Mouse (Mus musculus) ES-E14 (cell line): ENCODE results near the gene Slc35c1. TPM values are rescaled to one million over a fixed set of nuclear protein-coding genes. Genes with fewer than 3 reads are reported as not detected.
A peak's percentile ranks its signal among the peaks of the same experiment; 100 is the strongest.

Experiments used
- DNase-seq: peaks from one replicate; pipeline ENCODE4 v3.0.0-alpha.2; 2013; ENCODE audit warnings: low read depth, low spot score
- H3K27ac ChIP-seq: 2 replicates; pipeline ENCODE4 v1.5.1; 2012; ENCODE audit warnings: low read depth, mild to moderate bottlenecking, low read length, moderate library complexity, mixed read lengths; ENCODE audit not compliant: poor library complexity, insufficient read depth, severe bottlenecking
- H3K36me3 ChIP-seq: 2 replicates; pipeline ENCODE4 v1.6.1; 2012; ENCODE audit warnings: mild to moderate bottlenecking, low read length, moderate library complexity, mixed read lengths; ENCODE audit not compliant: control insufficient read depth, poor library complexity, insufficient read depth, severe bottlenecking
- H3K4me1 ChIP-seq, 2 experiments: fragments of 150-350 bp in 1 of 2; sonication (generic) in 1 of 2; 2 replicates each; pipeline ENCODE4 v1.6.1; 2012; ENCODE audit warnings: low read length in 2 of 2, mild to moderate bottlenecking in 1 of 2, mixed read lengths in 1 of 2; ENCODE audit not compliant: control insufficient read depth in 2 of 2, insufficient read depth in 2 of 2, poor library complexity in 1 of 2
- H3K4me3 ChIP-seq, 2 experiments: fragments of 150-350 bp in 1 of 2; sonication (generic) in 1 of 2; 2 replicates each; pipeline ENCODE4 v1.5.1; 2012; ENCODE audit warnings: low read length in 2 of 2, low read depth in 1 of 2, mild to moderate bottlenecking in 1 of 2, mixed read lengths in 1 of 2; ENCODE audit not compliant: insufficient read depth in 1 of 2, poor library complexity in 1 of 2, severe bottlenecking in 1 of 2
- H3K9ac ChIP-seq: 2 replicates; pipeline ENCODE4 v1.6.1; 2012; ENCODE audit warnings: low read depth, mild to moderate bottlenecking, low read length, mixed read lengths; ENCODE audit not compliant: poor library complexity, insufficient read depth, severe bottlenecking
- H3K9me3 ChIP-seq: fragments of 150-350 bp; sonication (generic); 2 replicates; pipeline ENCODE4 v1.6.1; 2012; ENCODE audit warnings: low read depth, mild to moderate bottlenecking, low read length; ENCODE audit not compliant: control insufficient read depth, insufficient read depth
- CHD2 ChIP-seq: IDR thresholded peaks from 2 replicates; pipeline ENCODE4 v1.6.1; 2014; ENCODE audit warnings: mild to moderate bottlenecking, low read depth, low read length, inconsistent platforms
- HCFC1 ChIP-seq: IDR thresholded peaks from 2 replicates; pipeline ENCODE4 v1.6.1; 2012; ENCODE audit warnings: low read length, inconsistent platforms, borderline replicate concordance; ENCODE audit not compliant: insufficient read depth
- MAFK ChIP-seq: IDR thresholded peaks from 2 replicates; pipeline ENCODE4 v1.6.1; 2014; ENCODE audit warnings: mild to moderate bottlenecking, low read depth, low read length, inconsistent platforms; ENCODE audit not compliant: insufficient read depth
- ZC3H11A ChIP-seq: IDR thresholded peaks from 2 replicates; pipeline ENCODE4 v1.6.1; 2012; ENCODE audit warnings: low read depth, mild to moderate bottlenecking, inconsistent platforms, low read length, borderline replicate concordance
- ZNF384 ChIP-seq: IDR thresholded peaks from 2 replicates; pipeline ENCODE4 v1.6.1; 2012; ENCODE audit warnings: low read depth, low read length, inconsistent platforms
- in situ Hi-C, 2 experiments: fragments of 600-800 bp; cut with MboI; formaldehyde crosslinking; loops; one replicate each; pipeline ENCODE4 v1.15.1; 2025; ENCODE audit warnings: low sequenced_read_pairs in 2 of 2, inconsistent platforms in 1 of 2; ENCODE audit not compliant: unreplicated experiment in 2 of 2
- total RNA-seq: library from RNA; depleted of rRNA; stranded (reverse); fragments of 300-350 nt; gene quantifications from 2 replicates; pipeline ENCODE4 v1.2.3, GENCODE M21; 2012

The Slc35c1 gene
- total RNA-seq, 1 experiment, result 5.2 TPM

DNA sequence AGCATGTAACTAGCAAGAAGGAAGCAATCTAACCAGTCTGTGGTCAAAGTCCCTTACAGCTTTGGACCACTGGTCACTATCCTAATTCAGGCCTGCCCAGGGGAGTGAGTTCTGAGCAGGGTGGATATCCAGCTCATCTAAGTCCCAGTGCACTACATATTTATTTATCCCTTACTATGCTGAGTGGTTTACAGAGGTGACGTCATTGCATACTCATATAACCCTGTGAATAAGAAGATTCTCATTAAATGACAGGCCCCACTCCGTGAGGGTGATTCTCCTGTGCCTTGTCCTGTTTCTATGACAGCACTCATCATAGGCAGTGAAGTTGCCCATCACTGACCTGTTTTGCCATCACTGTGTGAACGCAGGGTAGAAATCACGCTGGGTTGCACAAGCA lies 35.0 kb downstream of the Slc35c1 start:
- no peak for TF ChIP-seq HCFC1
- TF ChIP-seq ZC3H11A, result no peak
- TF ChIP-seq MAFK, result no peak
- TF ChIP-seq ZNF384, result no peak
- TF ChIP-seq CHD2, result no peak
- peaks cover 15 to 37% of the 10 kb centered on the region in 2 experiments for H3K4me1 ChIP-seq
- H3K36me3 ChIP-seq, result peaks cover 20% of the 10 kb centered on the region
- no peaks in the 10 kb centered on the region for H3K9me3 ChIP-seq
- H3K4me3 ChIP-seq, result no peak overlapping the region
- no peak overlapping the region for H3K27ac ChIP-seq
- H3K9ac ChIP-seq, result no peak overlapping the region
- DNase-seq, result no peak
- in situ Hi-C loops, result no loop called here

DNA sequence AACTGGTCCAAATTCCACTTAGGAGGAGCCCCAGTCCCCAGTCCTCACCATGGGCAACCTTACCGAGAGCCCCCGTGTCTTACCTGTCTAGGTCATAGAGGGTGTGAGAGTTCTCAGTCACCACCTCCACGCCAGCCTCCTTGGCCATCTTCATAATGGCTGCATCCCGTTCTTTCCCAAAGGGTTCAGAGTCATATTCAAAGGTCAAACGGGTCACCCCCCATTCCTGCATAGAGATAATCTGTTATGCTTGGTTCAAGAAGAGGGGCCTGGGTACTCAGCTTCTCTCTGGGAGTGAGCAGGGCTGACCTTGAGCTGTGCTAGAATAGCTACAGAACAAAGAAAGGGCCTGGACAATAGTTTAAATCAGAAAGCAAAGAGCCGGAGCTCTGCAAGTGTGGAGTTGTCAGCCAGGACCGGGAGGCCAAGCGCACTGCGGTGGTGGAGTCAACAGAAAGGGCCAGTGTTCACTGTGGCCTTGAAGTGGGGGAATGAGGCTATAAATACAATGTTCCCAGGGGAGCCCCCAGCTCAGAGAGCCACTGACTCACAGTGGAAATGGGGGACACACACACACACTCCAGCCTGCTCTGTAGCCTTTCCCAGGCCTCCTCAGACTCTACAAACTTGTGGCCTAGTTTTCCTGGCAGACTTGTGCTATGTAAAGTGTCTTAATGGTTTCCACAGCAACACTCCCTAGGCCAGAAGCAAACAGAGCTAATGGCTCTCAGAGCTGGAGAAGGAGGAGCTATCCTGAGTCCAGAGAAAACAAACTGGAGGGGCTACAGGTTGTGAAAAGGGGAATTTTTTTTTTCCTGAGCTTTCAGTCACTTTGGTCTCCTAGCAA lies 35.7 kb downstream of the Slc35c1 start:
- H3K4me3 ChIP-seq, result no peak overlapping the region; a peak in 1 of 4 replicates

GRCm38 (mm10) chr2:92423702-92424461 lies 36.5 kb downstream of the Slc35c1 start:
- no peaks in the 10 kb centered on the region for H3K9me3 ChIP-seq
- H3K4me3 ChIP-seq, result no peak overlapping the region
- H3K36me3 ChIP-seq, result peaks cover 23% of the 10 kb centered on the region
- TF ChIP-seq MAFK, result no peak
- no peak for TF ChIP-seq HCFC1
- no peak for TF ChIP-seq ZC3H11A
- TF ChIP-seq CHD2, result no peak
- TF ChIP-seq ZNF384, result no peak
- in situ Hi-C loops, result no loop called here
- H3K9ac ChIP-seq, result no peak overlapping the region; the same call in 1 of the 2 replicates
- peaks cover 10 to 30% of the 10 kb centered on the region in 2 experiments for H3K4me1 ChIP-seq
- no peak for DNase-seq
- H3K27ac ChIP-seq, result peak overlapping the region; percentile 77

More for the DNA sequence above, 35.7 kb downstream of the Slc35c1 start:
- Histone ChIP-seq H3K9ac (no peak overlapping the region), H3K36me3 (peaks cover 23% of the 10 kb centered on the region), H3K27ac (peak overlapping the region; percentile 77), H3K9me3 (no peaks in the 10 kb centered on the region), H3K4me1 (peaks cover 10 to 36% of the 10 kb centered on the region in 2 experiments)
- DNase-seq, result no peak
- TF ChIP-seq ZNF384, result peak; percentile 47; the same call in 1 of the 2 replicates
- TF ChIP-seq CHD2, result no peak
- in situ Hi-C loops, result no loop called here

DNA sequence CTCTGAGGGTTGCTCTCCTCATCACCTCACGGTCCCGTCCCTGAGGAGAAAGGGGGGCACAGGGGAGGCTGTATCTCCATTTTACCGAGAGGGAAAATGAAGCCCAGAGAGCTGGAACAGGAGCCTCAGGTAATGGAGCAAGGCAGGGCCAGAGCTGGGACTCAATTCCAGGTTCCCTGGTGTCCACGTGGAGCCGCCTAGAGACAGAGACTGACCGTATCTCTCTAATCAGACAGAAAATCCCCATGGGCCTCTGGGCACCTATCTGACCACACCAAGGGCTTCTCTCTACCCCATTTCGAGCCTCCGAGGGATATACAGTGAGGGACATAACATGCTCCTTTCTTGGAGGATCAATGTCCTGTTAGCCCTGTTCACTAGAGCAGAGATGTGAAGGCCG lies 37.2 kb downstream of the Slc35c1 start:
- no peak for DNase-seq
- Histone ChIP-seq H3K27ac (0 out of 2 replicates have a peak overlapping the region, but pooled peaks have one; percentile 3), H3K9me3 (no peaks in the 10 kb centered on the region), H3K4me3 (no peak overlapping the region), H3K36me3 (peaks cover 25% of the 10 kb centered on the region), H3K4me1 (peaks cover 8 to 29% of the 10 kb centered on the region in 2 experiments), H3K9ac (peak overlapping the region; percentile 36; the same call in 1 of the 2 replicates)
- TF ChIP-seq MAFK (no peak), CHD2 (no peak), ZC3H11A (no peak), ZNF384 (no peak), HCFC1 (no peak)
- in situ Hi-C loops, result no loop called here
